Mouse (Mus musculus) layer of hippocampus, postnatal 14 days (tissue): ENCODE data around the gene Zdhhc14. TPM values are rescaled to one million over a fixed set of nuclear protein-coding genes. Genes with fewer than 3 reads are reported as not detected.

Experiments
- DNase-seq, 2 experiments: peaks; one replicate each; pipeline ENCODE4 v3.0.0; 2021 to 2022; ENCODE audit warnings: low spot score in 2 of 2, mixed read lengths in 1 of 2
- total RNA-seq, 2 experiments: library from RNA; stranded (reverse); gene quantifications; 2 replicates each; pipeline ENCODE4 v1.2.3; 2021

The Zdhhc14 gene
- total RNA-seq, 2 experiments from 2014 or later, result 41.2 to 42.2 TPM

DNA sequence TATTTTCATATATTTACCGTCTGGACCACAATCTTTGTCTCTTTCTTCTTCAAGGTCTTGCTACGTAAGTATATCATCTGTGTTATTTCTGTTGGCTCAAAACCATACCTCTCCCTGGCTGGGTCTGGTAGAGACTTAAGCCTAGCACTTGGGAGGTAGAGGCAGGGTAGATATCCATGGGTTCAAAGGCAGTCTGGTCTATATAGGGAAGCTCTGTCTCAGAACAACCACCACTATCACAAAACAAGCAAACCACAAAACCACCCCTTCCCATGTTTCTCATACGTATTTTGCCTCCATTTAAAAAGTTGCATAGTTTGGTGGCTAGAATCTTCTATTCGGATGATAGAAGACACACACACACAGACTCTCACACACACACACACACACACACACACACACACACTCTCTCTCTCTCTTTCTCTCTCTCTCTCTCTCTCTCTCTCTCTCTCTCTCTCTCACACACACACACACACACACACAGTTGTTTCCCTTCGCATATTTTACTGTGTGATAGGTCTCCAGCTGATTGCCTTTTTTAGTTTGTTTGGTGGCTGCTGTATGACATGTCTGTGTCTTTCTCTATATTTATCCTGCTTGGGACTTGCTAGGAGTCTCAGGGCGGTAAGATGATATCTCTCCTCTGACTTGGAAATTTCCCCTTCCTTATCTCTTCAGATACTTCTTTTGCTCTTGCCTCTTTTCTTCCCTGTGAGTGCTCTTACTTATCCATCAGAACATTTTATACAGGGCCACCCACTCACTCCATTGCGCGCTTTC is 11.8 kb downstream of the Zdhhc14 start:
- DNase-seq, result no peak

DNA sequence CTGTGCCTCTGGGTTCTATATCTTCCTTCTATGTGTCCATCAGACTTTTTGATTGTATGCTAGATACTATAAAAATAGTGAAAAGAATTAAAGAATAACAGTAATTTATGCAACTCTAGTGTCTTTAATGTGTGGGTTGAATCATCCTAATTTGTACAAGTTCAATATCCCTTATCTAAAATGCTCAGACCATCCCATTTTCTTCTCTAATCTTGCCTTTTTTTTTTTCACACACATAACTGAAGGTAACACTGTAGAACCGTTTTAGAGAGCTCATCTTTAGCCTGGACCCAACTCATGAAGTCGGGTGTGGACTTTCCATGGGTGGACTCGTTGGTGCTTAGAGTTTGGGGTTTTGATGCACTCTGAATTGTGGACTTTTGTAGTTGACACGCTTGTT is 12.6 kb downstream of the Zdhhc14 start:
- DNase-seq, result no peak

DNA sequence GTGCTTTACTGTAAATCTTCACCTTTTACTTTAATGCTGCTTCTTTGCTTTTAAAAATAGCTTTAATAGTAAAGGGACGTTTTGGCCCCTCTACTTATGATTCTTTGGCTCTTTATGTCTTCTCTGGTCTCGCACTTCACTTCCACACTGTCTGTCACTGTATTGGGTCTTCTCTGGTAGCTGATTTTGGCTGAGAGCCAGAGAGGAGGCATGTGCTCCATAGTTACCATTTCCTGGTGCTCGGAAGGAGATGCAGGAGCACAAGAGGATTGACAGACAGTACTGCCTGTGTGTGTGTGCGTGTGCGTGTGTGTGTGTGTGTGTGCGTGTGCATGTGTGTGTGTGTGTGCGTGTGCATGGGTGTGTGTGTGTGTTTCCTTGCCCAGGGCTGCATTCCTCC is 14.2 kb downstream of the Zdhhc14 start:
- peak in 1 of 2 experiments; percentile 60 for DNase-seq

DNA sequence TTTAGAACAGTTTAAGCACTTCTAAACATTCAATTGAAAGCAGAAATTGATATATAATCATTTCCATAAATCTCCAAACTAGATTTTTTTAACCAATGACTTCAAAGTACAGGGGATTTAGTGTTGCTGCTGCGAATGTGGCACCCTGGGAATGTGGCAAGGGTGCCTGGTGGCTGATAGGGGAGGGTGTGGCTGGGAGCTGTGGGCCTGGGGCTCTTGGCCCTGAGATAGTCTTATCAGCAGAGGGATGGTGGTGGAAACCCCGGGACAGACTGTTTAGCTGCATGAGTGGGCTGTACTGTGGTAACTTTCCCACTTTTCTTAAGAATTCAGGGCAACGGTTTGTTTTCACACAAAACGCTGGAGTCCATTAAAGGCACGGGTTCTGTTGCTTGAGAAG is 14.6 kb downstream of the Zdhhc14 start:
- DNase-seq, result no peak

DNA sequence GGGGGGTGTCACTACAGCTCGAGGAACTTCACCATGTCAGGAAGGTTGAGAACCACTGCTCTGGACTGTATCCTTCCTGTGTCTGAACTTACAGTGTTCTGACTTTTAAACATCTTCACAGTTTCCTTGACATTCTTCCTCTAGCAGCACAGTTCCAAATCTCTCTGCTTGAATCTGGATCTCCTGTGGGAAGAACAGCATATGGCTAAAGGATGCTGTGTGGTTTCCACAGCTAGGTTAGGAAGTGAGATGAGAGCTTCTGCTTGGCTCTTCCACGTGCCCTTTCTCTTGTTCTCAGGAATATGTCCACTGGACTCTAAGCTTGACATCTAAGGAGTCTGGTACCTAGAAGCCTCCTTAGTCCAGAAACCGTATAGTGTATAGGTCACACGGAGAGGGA is 15.7 kb downstream of the Zdhhc14 start:
- DNase-seq, result no peak

DNA sequence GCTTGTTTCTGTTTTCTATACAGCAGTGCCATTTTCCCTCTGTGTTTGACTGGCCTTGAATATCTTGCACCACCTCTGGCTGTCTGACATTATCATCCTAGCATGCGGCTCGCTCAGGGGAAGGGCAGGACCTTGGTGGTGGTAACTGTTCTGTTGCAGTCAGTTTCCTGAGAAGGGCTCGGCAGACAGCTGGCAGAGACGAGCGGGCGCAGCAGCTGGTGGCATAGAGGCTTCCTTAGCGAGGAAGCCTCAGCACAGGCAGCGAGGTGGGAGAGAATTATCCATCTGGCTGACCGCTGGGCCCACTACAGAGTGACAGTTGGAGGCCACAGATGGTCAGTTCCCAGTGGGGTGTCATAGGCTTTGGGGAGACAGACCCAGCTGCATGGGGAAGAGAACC is 18.2 kb downstream of the Zdhhc14 start:
- no peak for DNase-seq

DNA sequence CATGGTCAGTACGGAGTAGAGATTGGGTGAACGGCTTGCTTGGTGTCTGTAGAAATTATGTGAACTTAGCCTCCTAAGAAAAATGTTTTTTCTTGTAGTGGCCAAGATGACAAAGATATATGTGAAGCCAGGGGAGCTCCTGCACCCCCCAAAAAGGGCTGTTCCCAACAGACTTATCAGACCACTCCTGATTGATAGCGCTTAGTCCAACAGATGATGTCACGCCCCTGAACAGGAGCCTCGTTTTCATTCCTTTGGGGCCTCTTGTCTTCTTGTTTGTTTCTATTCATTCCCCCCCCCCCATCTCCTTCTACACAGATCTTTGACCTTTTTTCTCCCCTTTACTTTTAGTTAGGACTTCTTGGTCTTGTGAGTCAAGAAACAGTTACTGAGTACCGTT is 19.4 kb downstream of the Zdhhc14 start:
- no peak for DNase-seq

DNA sequence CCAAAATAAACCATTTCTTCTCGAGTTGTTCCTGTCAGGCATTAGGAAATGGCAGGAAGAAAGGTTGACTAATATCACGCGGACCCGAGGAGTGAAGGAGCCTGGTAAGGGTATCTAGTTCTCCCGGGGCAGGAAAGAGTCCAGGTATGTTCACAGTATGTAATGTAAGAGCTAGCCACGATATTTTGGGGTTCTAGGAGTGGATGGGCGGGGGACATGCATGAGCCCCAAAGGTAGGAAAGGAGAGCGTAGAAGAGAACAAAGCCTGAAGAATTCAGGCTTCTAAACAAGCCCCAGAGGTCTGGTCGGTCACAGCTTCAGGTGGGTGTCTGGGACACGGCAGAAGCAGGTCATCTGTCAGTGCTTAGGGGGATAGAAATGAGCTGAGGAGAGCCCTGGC is 27.1 kb downstream of the Zdhhc14 start:
- DNase-seq, result no peak

DNA sequence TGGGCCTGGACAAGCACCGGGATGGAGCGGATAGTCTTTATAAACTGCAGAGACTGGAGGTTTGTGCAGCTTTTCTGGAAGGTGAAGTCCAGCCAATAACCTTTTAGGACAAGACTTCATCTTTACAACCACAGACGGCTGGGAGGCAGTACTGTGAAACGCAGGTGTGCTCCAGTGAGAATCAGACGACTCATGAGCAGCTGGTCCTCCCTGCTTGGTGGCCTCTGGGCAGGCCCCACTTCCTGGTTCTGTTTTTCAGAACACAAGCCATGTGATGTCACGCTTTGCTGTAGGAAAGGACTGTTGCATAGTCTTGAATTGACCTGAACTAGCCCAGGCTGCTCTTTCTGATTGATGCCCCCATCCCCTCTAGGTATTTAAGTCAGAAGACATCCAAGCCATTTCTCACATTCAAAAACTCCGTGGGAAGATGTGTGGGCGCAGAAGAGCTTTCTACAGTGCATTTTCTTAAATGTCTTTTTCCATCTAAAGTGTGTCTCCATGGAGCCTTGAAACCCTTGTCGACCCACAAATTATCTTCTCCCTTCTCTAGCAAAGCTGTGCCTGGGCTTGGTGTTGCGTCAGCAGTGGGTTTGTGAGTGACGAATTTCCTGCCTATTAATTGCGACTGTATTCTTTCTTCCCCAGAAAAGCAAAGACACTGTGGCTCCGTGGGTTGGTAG is 27.7 kb downstream of the Zdhhc14 start:
- no peak for DNase-seq

DNA sequence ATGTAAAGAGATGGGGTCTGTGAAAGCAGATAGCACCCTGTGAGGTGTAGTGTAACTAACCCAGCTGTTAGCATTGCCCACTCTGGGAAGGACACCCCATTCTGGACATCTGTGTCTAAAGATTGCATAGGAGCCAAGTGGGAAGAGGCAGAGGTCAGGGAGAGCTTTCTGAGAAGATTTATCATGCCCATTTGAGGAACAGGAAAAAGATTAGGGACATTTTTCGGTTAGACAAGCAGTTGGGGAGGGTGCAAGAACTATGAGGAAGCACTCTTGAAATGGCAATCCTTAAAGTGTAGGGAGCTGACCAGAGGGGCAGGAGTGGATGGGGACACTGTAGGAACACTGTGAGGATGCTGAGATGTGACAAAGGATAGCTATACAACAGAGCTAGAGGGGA is 29.2 kb downstream of the Zdhhc14 start:
- no peak for DNase-seq

DNA sequence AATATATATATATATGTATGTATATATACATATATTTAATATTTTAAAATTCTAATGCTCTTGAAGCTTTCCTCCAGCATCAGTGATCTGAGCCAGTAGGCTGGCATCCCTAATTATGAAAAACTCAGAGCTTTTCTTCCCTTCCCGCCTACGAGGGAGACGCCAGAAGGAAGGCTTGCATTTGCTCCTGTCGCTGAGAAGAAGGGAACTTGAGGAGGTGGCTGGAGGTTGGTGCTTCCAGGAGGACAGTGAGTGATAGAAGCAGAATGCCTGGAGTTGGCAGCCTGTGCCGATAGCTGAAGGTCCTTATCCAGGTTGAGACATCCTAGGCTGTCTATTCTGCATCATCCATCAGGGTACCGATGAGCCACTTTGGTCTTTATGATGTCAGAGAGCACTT is 37.2 kb downstream of the Zdhhc14 start:
- DNase-seq, result peak in 1 of 2 experiments; percentile 49

DNA sequence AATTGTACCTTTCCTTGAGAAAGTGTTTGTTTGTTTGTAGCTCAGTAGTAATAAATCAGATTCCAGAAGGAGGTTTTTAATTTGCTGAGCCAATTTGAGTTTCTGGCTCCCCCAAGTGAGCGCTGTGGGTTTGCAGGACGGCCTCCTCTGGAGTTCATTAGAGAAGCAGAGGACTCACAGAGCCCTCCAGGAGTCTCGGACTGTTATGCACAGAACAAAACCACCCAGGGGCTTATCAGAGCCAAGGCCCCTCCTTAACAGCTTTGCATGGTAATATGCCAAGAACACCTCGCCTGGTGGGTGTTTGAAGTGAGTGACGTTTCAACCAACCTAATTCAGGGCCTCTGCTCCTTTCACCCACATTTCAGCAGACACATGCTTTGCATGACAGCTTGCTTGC is 40.5 kb downstream of the Zdhhc14 start:
- no peak for DNase-seq

DNA sequence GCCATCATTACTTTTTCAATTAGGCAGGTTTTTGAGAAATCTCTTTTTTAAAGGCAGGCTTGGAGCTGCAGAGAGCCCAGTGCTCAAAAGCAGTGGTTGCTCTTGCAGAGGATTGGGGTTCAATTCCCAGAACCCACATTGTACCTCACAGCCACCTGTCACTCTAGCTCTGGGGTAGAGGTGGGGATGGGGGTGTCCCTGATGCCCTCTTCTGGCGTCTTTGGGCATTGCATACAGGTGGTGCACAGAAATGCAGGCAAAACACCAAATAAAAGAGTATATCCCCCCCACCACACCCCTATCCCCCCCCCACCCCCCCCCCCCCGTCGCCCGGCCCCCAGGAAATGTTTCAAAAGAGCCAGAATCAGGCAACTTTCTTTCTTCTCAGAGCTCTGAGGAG is 43.0 kb downstream of the Zdhhc14 start:
- DNase-seq, result no peak

DNA sequence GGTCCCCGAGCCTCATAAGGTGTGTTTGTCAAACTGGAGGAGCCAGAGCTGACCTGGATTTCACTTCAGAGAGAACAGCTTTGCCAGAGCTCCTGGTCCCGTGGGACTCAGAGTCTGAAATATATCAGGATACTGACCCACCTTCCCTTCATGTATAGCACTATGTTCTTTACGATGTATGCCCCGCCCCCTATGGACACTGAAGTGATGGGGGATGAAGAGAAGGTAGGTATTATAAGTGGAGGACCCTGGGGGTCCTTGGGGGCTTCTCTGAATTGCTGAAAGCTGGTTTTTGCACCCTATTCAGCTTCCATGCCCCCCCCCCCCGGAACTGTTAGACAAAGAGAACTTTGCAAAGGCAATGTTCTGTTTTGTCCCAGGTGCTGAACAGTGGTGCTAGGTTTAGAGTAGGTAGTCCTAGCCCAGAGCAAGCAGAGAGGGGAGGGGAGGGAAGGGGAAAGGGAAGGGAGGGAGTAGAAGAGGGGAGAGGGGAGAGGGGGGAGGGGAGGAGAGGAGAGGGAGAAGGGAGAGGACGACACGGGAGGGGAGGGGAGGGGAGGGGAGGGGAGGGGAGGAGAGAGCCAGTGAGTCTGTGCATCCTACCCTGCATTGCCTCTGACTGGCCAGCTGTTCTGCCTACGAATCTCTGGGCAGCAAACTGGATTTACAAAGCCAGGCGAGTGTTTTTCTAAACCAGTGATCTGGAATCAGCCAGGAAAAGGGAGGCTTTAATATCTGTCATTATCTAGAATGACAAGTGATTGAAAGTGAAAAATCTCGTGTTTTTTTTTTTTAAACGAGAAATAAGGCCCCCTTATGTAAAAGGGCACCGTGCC is 44.1 kb downstream of the Zdhhc14 start:
- DNase-seq, result no peak

DNA sequence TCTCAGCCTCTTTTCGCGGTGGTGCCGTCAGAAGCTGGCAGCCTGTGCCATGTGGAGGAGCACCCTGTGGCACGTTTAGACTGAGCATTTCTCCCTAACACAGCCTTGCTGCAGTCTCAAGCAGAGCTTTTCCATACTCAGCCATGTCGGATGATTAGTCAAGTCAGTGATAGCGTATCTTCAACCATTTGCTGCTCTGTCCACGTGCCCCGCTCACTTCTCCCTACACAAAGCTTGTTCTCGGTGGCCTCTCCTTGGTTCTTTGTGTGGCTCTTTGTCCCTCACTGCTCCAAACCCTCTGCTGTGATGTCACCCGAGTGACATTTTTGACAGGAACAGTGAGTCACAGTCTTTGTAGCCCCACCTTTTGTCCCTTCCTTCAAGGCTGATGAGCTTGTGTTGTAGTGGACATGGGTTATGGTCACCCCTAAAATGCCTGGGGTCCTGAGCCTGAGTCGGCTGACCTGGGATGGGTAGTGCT is 44.8 kb downstream of the Zdhhc14 start:
- DNase-seq, result no peak

DNA sequence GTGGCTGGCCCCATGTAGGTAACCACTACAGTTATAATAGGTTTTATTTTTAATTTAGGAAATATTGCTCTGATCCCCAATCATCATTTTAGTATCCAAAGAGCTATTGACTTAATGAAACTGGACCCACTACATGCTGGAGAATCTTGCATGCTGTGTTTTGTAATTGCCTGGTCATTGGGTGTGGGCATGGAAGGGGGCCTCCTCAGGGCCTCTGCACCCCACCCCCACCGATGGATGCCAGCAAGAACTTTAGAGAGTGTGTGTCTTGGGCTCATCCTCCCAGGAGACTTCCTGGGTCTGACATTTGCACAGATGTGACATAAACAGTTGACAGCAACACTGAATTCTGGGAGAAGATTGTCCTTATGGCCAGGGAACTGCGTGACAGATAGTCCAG is 49.8 kb downstream of the Zdhhc14 start:
- DNase-seq, result no peak

DNA sequence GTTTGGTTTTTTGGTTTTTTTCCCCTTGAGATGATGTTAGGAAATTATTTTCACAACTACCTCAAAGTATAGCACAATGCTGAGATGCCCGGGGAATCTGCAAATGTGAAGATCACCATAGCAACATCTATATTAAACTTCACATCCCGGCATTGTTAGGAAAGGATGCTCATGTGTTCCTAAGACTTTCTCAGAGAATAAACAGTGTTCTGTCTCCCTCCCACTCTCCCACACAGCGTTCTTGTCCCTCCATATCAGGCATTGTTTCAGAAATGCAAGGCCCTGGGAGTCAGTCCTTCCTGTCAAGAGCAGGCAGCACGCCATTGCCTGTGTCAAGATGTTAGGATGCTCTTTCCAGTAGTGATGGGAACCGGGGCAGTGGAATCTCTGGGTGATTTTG is 51.7 kb downstream of the Zdhhc14 start:
- DNase-seq, result no peak

DNA sequence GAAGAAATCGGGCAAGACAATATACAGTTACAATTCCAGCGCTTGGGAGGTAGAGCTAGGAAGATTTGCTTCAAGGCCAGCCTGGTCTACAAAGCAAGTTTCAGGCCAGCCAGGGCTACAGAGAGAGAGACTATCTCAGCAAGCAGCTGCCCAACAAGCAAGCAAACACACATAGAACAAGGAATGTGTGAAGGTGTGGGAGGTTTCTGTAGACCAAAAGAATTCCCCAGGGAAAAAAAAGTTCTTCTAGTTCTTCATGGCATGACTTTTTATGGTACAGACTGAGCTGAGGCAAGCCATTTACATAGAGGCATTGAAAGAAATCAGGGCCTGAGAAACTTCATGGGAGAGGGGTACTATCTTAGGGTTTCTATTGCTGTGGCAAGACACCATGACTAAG is 52.7 kb downstream of the Zdhhc14 start:
- no peak for DNase-seq

DNA sequence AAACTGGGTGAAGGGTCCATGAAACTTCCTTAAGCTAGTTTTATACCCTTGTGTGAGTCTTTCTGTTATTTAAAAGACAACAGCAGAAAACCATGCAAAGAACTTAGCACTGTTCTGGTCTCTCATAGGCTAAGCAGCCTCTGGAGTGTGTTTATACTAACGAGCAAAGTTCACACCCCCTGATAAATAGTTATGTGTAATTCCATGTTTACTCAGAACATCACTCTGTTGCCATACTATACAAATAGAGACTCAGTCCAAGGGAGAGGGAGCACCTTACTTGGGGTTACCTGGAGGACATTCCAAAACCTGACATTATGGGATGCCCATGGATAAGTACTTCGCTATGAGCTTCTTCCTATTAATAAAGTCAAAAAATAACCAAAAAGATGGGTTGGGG is 56.2 kb downstream of the Zdhhc14 start:
- DNase-seq, result no peak

DNA sequence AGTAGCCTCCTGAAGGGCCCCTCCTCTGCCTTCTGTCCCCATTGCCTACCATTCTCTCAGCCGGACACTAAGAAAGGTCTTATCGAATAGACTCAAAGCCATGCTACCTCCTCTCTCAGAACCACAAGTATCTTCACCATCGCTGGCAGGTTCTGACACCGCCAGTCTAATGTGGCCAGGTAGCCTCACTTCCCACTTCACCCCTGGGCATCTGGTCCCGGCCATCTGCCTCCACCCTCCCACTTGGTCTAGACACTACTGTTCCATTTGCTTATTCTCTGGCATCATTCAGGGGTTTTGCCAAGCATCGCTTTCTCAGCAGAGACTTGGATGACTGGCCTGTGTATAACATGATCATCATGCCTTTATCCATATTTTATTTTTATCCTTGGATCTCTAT is 57.1 kb downstream of the Zdhhc14 start:
- DNase-seq, result no peak

DNA sequence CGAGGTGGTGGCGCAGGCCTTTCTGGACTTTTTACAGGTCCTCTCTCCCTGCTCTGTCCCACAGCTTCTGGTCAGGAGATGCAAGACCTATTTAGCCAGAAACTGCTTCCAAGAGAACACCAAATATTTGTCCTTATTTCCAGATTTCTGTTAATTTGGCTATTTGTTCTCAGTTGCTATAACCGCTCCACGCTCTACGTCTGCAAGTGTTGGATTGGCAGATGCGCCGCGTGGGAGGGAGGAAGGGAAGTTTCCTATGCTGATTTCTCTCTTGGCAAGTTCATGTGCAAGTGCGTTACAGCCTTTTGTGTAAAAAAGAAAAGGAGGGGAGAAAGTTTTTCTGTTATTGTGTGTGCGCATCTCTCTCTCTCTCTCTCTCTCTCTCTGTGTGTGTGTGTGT is 58.1 kb downstream of the Zdhhc14 start:
- DNase-seq, result peak; percentile 31 to 71

DNA sequence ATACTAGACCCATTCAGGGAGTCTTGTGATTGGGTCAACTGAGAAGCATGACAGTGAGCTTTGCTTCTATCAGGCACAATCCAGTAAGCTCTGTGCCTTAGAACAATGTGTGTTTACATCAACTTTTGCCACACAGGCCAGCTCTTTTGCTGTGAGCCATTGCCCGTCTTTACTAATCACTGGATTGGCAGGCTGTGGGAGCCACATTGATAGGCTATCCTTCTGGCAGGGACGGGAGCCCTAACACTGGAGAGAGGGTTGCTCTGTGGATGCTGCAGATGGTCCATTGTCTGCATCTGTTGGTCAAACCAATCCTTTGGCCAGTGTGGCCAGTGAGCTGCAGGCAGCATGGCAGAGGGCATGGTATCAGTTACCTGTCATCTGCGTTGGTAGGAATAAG is 58.8 kb downstream of the Zdhhc14 start:
- DNase-seq, result no peak
